Mouse (Mus musculus): ENCODE measurements around the gene Wdr31. TPM values are rescaled to one million over a fixed set of nuclear protein-coding genes. Genes with fewer than 3 reads are reported as not detected.

The Wdr31 gene
- polyA plus RNA-seq, 1 experiment = 202 TPM

GRCm38 (mm10) chr4:62516579-62516978 lies 45.9 kb upstream of the Wdr31 start:
- peak overlapping the region; percentile 50; the same call in 1 of the 2 replicates for H3K27ac ChIP-seq (ENCODE audit: control insufficient read depth, insufficient read depth, low read depth, low read length)
- no peaks in the 10 kb centered on the region for H3K36me3 ChIP-seq (ENCODE audit: control insufficient read depth, insufficient read depth, low read length)
- no peak for TF ChIP-seq POLR2A (IDR thresholded peaks at IDR 0.05; ENCODE audit: control insufficient read depth, low read depth, low read length)
- no peak for TF ChIP-seq CTCF (IDR thresholded peaks at IDR 0.05; ENCODE audit: control insufficient read depth, insufficient read depth, insufficient replicate concordance, low read depth, low read length)
- no peaks in the 10 kb centered on the region for H3K27me3 ChIP-seq (ENCODE audit: control insufficient read depth, insufficient read depth, low read length)
- H3K4me3 ChIP-seq (ENCODE audit: control insufficient read depth, low read depth, low read length) = no peak overlapping the region
- H3K4me1 ChIP-seq (ENCODE audit: control insufficient read depth, insufficient read depth, low read length) = peaks cover 6% of the 10 kb centered on the region

- no peaks in the 10 kb centered on the region; the same call in 1 of the 2 replicates for H3K36me3 ChIP-seq (ENCODE audit: control insufficient read depth, insufficient read depth, low read length)
- H3K4me1 ChIP-seq (ENCODE audit: control insufficient read depth, insufficient read depth, low read length) = peaks cover 6% of the 10 kb centered on the region
- no peak for TF ChIP-seq CTCF (IDR thresholded peaks at IDR 0.05; ENCODE audit: control insufficient read depth, insufficient read depth, insufficient replicate concordance, low read depth, low read length)
- TF ChIP-seq POLR2A (IDR thresholded peaks at IDR 0.05; ENCODE audit: control insufficient read depth, low read depth, low read length) = no peak
- no peak overlapping the region for H3K4me3 ChIP-seq (ENCODE audit: control insufficient read depth, low read depth, low read length)
- H3K27ac ChIP-seq (ENCODE audit: control insufficient read depth, insufficient read depth, low read depth, low read length) = peak overlapping the region; percentile 50; the same call in 1 of the 2 replicates
- H3K27me3 ChIP-seq (ENCODE audit: control insufficient read depth, insufficient read depth, low read length) = no peaks in the 10 kb centered on the region
Measured at GRCm38 (mm10) chr4:62516079-62516478, 45.4 kb upstream of the Wdr31 start.

DNA sequence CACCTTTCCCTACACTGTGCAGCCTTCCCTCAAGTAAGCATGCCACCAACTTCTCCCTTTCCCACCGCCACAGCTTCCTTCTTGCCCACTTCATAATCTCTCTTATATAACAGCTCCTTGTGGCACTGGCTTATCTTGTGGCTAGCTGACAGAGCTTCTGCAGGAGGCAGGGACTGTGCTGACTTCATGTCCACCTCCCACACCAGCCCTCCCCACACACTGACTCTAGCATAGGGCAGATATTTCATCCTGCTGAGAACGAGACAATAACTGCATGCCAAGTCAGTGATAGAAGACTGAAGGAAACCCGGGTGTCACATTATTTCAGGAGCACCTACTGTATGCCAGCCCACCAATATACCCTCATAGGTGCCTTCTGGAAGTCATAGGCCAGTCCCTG lies 44.8 kb upstream of the Wdr31 start:
- TF ChIP-seq CTCF (IDR thresholded peaks at IDR 0.05; ENCODE audit: control insufficient read depth, insufficient read depth, insufficient replicate concordance, low read depth, low read length) (no peak), POLR2A (IDR thresholded peaks at IDR 0.05; ENCODE audit: control insufficient read depth, low read depth, low read length) (peak; percentile 11; the same call in 1 of the 2 replicates)
- Histone ChIP-seq H3K36me3 (ENCODE audit: control insufficient read depth, insufficient read depth, low read length) (no peaks in the 10 kb centered on the region; the same call in 1 of the 2 replicates), H3K4me1 (ENCODE audit: control insufficient read depth, insufficient read depth, low read length) (peaks cover 6% of the 10 kb centered on the region), H3K27me3 (ENCODE audit: control insufficient read depth, insufficient read depth, low read length) (no peaks in the 10 kb centered on the region), H3K27ac (ENCODE audit: control insufficient read depth, insufficient read depth, low read depth, low read length) (peak overlapping the region; percentile 89), H3K4me3 (ENCODE audit: control insufficient read depth, low read depth, low read length) (no peak overlapping the region)

DNA sequence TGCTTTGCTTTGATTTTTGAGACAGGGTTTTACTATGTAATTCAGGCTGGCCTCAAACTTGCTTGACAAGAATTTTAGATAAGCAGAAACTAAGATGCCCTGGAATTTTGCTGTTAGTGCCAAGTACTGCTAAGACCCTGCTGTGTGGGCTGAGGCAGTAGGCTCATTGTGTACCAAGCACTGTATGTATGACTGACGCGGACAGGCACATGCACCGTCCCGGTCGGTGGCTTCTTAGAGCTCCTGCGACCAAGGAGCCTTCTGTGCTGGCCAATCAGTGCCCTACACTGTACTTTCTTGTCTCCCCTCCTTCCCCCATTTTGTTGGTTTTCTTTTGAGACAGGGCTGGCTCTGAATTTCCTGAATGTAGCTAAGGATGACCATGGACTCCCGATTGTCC lies 44.3 kb upstream of the Wdr31 start:
- peak overlapping the region; percentile 89 for H3K27ac ChIP-seq (ENCODE audit: control insufficient read depth, insufficient read depth, low read depth, low read length)
- H3K27me3 ChIP-seq (ENCODE audit: control insufficient read depth, insufficient read depth, low read length) = no peaks in the 10 kb centered on the region
- TF ChIP-seq CTCF (IDR thresholded peaks at IDR 0.05; ENCODE audit: control insufficient read depth, insufficient read depth, insufficient replicate concordance, low read depth, low read length) = no peak
- no peak; the same call in 1 of the 2 replicates for TF ChIP-seq POLR2A (IDR thresholded peaks at IDR 0.05; ENCODE audit: control insufficient read depth, low read depth, low read length)
- H3K36me3 ChIP-seq (ENCODE audit: control insufficient read depth, insufficient read depth, low read length) = no peaks in the 10 kb centered on the region; the same call in 1 of the 2 replicates
- H3K4me3 ChIP-seq (ENCODE audit: control insufficient read depth, low read depth, low read length) = no peak overlapping the region
- peaks cover 6% of the 10 kb centered on the region for H3K4me1 ChIP-seq (ENCODE audit: control insufficient read depth, insufficient read depth, low read length)

GRCm38 (mm10) chr4:62513998-62514506 lies 43.4 kb upstream of the Wdr31 start:
- TF ChIP-seq POLR2A (IDR thresholded peaks at IDR 0.05; ENCODE audit: control insufficient read depth, low read depth, low read length) (no peak), CTCF (IDR thresholded peaks at IDR 0.05; ENCODE audit: control insufficient read depth, insufficient read depth, insufficient replicate concordance, low read depth, low read length) (no peak)
- Histone ChIP-seq H3K4me3 (ENCODE audit: control insufficient read depth, low read depth, low read length) (no peak overlapping the region), H3K27ac (ENCODE audit: control insufficient read depth, insufficient read depth, low read depth, low read length) (peak overlapping the region; percentile 33; the same call in 1 of the 2 replicates), H3K4me1 (ENCODE audit: control insufficient read depth, insufficient read depth, low read length) (peaks cover under 1% of the 10 kb centered on the region; the same call in 1 of the 2 replicates), H3K27me3 (ENCODE audit: control insufficient read depth, insufficient read depth, low read length) (no peaks in the 10 kb centered on the region), H3K36me3 (ENCODE audit: control insufficient read depth, insufficient read depth, low read length) (no peaks in the 10 kb centered on the region; the same call in 1 of the 2 replicates)

- Histone ChIP-seq H3K27ac (ENCODE audit: control insufficient read depth, insufficient read depth, low read depth, low read length) (no peak overlapping the region), H3K27me3 (ENCODE audit: control insufficient read depth, insufficient read depth, low read length) (no peaks in the 10 kb centered on the region), H3K36me3 (ENCODE audit: control insufficient read depth, insufficient read depth, low read length) (no peaks in the 10 kb centered on the region; the same call in 1 of the 2 replicates), H3K4me1 (ENCODE audit: control insufficient read depth, insufficient read depth, low read length) (no peaks in the 10 kb centered on the region), H3K4me3 (ENCODE audit: control insufficient read depth, low read depth, low read length) (no peak overlapping the region)
- no peak for TF ChIP-seq CTCF (IDR thresholded peaks at IDR 0.05; ENCODE audit: control insufficient read depth, insufficient read depth, insufficient replicate concordance, low read depth, low read length)
- no peak for TF ChIP-seq POLR2A (IDR thresholded peaks at IDR 0.05; ENCODE audit: control insufficient read depth, low read depth, low read length)
Measured at GRCm38 (mm10) chr4:62509946-62510345, 39.2 kb upstream of the Wdr31 start.

DNA sequence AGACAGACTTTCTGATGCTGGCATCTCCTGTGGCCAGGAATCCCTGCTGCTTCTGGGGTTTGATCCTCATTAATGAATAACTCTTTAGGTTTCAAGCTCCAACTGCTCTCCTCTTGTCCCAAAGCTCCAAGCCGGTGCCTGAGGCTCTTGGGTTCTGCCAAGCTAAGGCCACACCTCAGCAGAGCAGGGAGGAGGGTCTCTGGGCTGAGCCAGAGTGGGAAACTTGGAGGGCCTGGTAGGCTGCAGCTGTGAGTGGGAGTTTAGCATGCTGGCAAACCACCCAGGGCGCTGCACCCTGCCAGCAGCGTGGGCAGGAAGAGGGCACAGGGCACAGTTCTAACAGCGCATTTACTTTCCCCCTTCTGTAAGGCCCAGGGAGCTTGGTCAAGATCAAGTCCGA lies 38.1 kb upstream of the Wdr31 start:
- Histone ChIP-seq H3K27ac (ENCODE audit: control insufficient read depth, insufficient read depth, low read depth, low read length) (no peak overlapping the region), H3K4me3 (ENCODE audit: control insufficient read depth, low read depth, low read length) (no peak overlapping the region), H3K4me1 (ENCODE audit: control insufficient read depth, insufficient read depth, low read length) (no peaks in the 10 kb centered on the region), H3K36me3 (ENCODE audit: control insufficient read depth, insufficient read depth, low read length) (no peaks in the 10 kb centered on the region; the same call in 1 of the 2 replicates), H3K27me3 (ENCODE audit: control insufficient read depth, insufficient read depth, low read length) (no peaks in the 10 kb centered on the region)
- TF ChIP-seq POLR2A (IDR thresholded peaks at IDR 0.05; ENCODE audit: control insufficient read depth, low read depth, low read length) (no peak), CTCF (IDR thresholded peaks at IDR 0.05; ENCODE audit: control insufficient read depth, insufficient read depth, insufficient replicate concordance, low read depth, low read length) (no peak)

Data from testis, adult 2 months (tissue).